Mouse (Mus musculus): ENCODE data around the gene Naglu.

Naglu gene

GRCm38 (mm10) chr11:101058726-101059125 lies 11.1 kb upstream of the Naglu start:
- DNase-seq: peak; percentile 13

GRCm38 (mm10) chr11:101059473-101059872 lies 10.3 kb upstream of the Naglu start:
- peak; percentile 18 for DNase-seq

GRCm38 (mm10) chr11:101060126-101060525 lies 9.7 kb upstream of the Naglu start:
- DNase-seq: peak; percentile 54

- peak; percentile 20 for DNase-seq
Observed at GRCm38 (mm10) chr11:101061049-101061448, 8.8 kb upstream of the Naglu start.

- peak; percentile 41 for DNase-seq
Observed at GRCm38 (mm10) chr11:101062165-101062884, 7.5 kb upstream of the Naglu start.

GRCm38 (mm10) chr11:101062971-101063675 lies 6.7 kb upstream of the Naglu start:
- DNase-seq: peak; percentile 53

- DNase-seq: peak; percentile 79
Observed at GRCm38 (mm10) chr11:101063676-101064327, 6.0 kb upstream of the Naglu start.

- no peak for DNase-seq
Observed at GRCm38 (mm10) chr11:101064462-101064861, 5.3 kb upstream of the Naglu start.

GRCm38 (mm10) chr11:101065002-101065401 lies 4.8 kb upstream of the Naglu start:
- no peak for DNase-seq

GRCm38 (mm10) chr11:101066549-101067412 lies 3.0 kb upstream of the Naglu start:
- peak; percentile 89 for DNase-seq

GRCm38 (mm10) chr11:101070189-101070527 lies 346 bp downstream of the Naglu start:
- no peak for DNase-seq

GRCm38 (mm10) chr11:101070987-101071386 lies 1.2 kb downstream of the Naglu start:
- no peak for DNase-seq

- peak; percentile 65 for DNase-seq
Observed at GRCm38 (mm10) chr11:101071810-101072428, 2.1 kb downstream of the Naglu start.

GRCm38 (mm10) chr11:101078121-101078520 lies 8.3 kb downstream of the Naglu start, which contains the start of gene Hsd17b1:
TSS of gene Hsd17b1 (plus strand) at chr11:101078411.
- DNase-seq: no peak

GRCm38 (mm10) chr11:101079746-101080145 lies 9.9 kb downstream of the Naglu start:
- no peak for DNase-seq

- DNase-seq: no peak
Observed at GRCm38 (mm10) chr11:101080421-101080820, 10.6 kb downstream of the Naglu start.

- no peak for DNase-seq
Observed at GRCm38 (mm10) chr11:101081659-101082058, 11.8 kb downstream of the Naglu start.

- peak; percentile 93 for DNase-seq
Observed at GRCm38 (mm10) chr11:101082208-101083082, 12.6 kb downstream of the Naglu start, which contains the start of gene Coasy. TSS of gene Coasy (plus strand) at chr11:101082565.

GRCm38 (mm10) chr11:101083083-101083697 lies 13.4 kb downstream of the Naglu start:
- DNase-seq: peak; percentile 79

GRCm38 (mm10) chr11:101084246-101084645 lies 14.4 kb downstream of the Naglu start:
- peak; percentile 65 for DNase-seq

- no peak for DNase-seq
Observed at GRCm38 (mm10) chr11:101084811-101085210, 15.0 kb downstream of the Naglu start.
